In genomic region chr2:29054991-29055390, GRCm38 (mm10) we compare ENCODE assay signal across 8 mouse cellular contexts. TPM values are rescaled to one million over a fixed set of nuclear protein-coding genes. Genes with fewer than 3 reads are reported as not detected.
DNase-seq lines count a peak whose midpoint lies in the region; ATAC-seq and TF ChIP-seq lines count a peak whose summit lies in the region.

TSS of gene Cfap77 (minus strand) at chr2:29055066.

- WGBS in liver, embryonic 14.5 days (ENCODE audit: insufficient replicate concordance) = under 1% methylated on average over 25 of the region's 25 CpGs

- peak in 1 of 2 experiments; percentile 31 for DNase-seq in layer of hippocampus, adult 2 months (ENCODE audit: low spot score in 2 of 2)
- DNase-seq in layer of hippocampus, adult 8-10 months (ENCODE audit: low spot score in 2 of 2) = no peak
- DNase-seq in c-Kit-positive CD71-positive TER-119-negative erythroid progenitor cells, embryonic 14.5 days (ENCODE audit: low read depth) = peak; percentile 71
- DNase-seq in kidney, adult 18-20 months = peak; percentile 69
- DNase-seq in liver, embryonic 14.5 days (ENCODE audit: low read depth in 3 of 3, low spot score in 3 of 3) = peak; percentile 45
- DNase-seq in natural killer cell, adult 2 months (ENCODE audit: low spot score in 2 of 2) = peak; percentile 83 to 84
- DNase-seq in testis, postnatal 10 days (ENCODE audit: low spot score) = peak; percentile 74

- no peaks in the 10 kb centered on the region for H3K36me3 ChIP-seq in liver, embryonic 14.5 days (replicated peaks; ENCODE audit: control insufficient read depth, insufficient read depth, low read depth)

- no peak for TF ChIP-seq CTCF in layer of hippocampus, adult 2 months (conservative IDR thresholded peaks at IDR 0.05)
- TF ChIP-seq CTCF in liver, embryonic 14.5 days (IDR thresholded peaks at IDR 0.05; ENCODE audit: low read depth) = no peak

- H3K4me2 ChIP-seq in liver, embryonic 14.5 days (ENCODE audit: low read depth) = peak within 1 kb of the TSS; percentile 65

- peak within 1 kb of the TSS; percentile 16; the same call in 1 of the 2 replicates for H3K9ac ChIP-seq in liver, embryonic 14.5 days (replicated peaks)

- H3K9me3 ChIP-seq in liver, embryonic 14.5 days (ENCODE audit: control insufficient read depth, low read length) = no peaks in the 10 kb centered on the region

- ATAC-seq in granulocyte monocyte progenitor cell, adult 5-6 weeks (replicated peaks; ENCODE audit: poor library complexity, severe bottlenecking) = peak; percentile 58
- ATAC-seq in liver, embryonic 14.5 days (ENCODE audit: insufficient read depth) = 0 out of 2 replicates have a peak, but pooled peaks have one; percentile 35

- peaks cover 17% of the 10 kb centered on the region for H3K27me3 ChIP-seq in liver, embryonic 14.5 days (ENCODE audit: control insufficient read depth, insufficient read depth, low read length)

- H3K27ac ChIP-seq in layer of hippocampus, adult 2 months = no peak within 1 kb of the TSS
- H3K27ac ChIP-seq in liver, embryonic 14.5 days = no peak within 1 kb of the TSS

- H3K4me1 ChIP-seq in liver, embryonic 14.5 days (replicated peaks; ENCODE audit: control insufficient read depth in 2 of 2, insufficient read depth in 2 of 2, low read length in 1 of 2) = peaks cover 4% of the 10 kb centered on the region in 2 experiments; a peak in 3 of 4 replicates

- peak within 1 kb of the TSS; percentile 48 for H3K4me3 ChIP-seq in layer of hippocampus, adult 2 months
- peak within 1 kb of the TSS; percentile 48 to 58 for H3K4me3 ChIP-seq in liver, embryonic 14.5 days (ENCODE audit: insufficient read depth in 1 of 2, low read depth in 2 of 2, low read length in 2 of 2)

- no peak for TF ChIP-seq EP300 in liver, embryonic 14.5 days (IDR thresholded peaks at IDR 0.05; ENCODE audit: low read depth)

RNA-seq across cellular contexts. Expression of gene Cfap77, which starts in this region (rescaled TPM):
- total RNA-seq in layer of hippocampus, adult 2 months (2021) = under 1 TPM; 0.32 to 0.64 TPM
- 1 to 10 TPM in 2 of 4 experiments, under 1 TPM in 2; 0.34 to 1.3 (median 0.78) TPM for total RNA-seq in layer of hippocampus, adult 8-10 months (2022)
- total RNA-seq in granulocyte monocyte progenitor cell, adult 5-6 weeks (2014; fragmentation: Nextera tagmentation) = 3.2 TPM in 1 of 2 replicates, not detected in the other
- not detected in 2 replicates for total RNA-seq in granulocyte monocyte progenitor cell, adult 5-6 weeks (2017)
- polyA plus RNA-seq in liver, embryonic 14.5 days (2012; rRNA removed) = 0.11 and 0.16 TPM in 2 replicates
- polyA plus RNA-seq in liver, embryonic 14.5 days (2014; fragmentation: Nextera tagmentation; extraction: Ambion mirVana) = 0.21 TPM in 1 of 2 replicates, not detected in the other

Comparison
In these comparisons a context has a peak if more than half of its experiments do, and no peak if none do; other contexts are left out.
1. Peak in DNase-seq, ATAC-seq, H3K4me3 ChIP-seq, H3K9ac ChIP-seq and H3K4me2 ChIP-seq in liver, embryonic 14.5 days; RNA of the gene not detected or under 1 TPM.
2. DNase-seq: peak in c-Kit-positive CD71-positive TER-119-negative erythroid progenitor cells, embryonic 14.5 days (single experiment), kidney, adult 18-20 months (single experiment), natural killer cell, adult 2 months (2 of 2) and testis, postnatal 10 days (single experiment); none in layer of hippocampus, adult 8-10 months (0 of 2).